Mouse (Mus musculus) kidney, embryonic 14.5 days (tissue): ENCODE measurements around the gene Pln. TPM values are rescaled to one million over a fixed set of nuclear protein-coding genes. Genes with fewer than 3 reads are reported as not detected.

Experiments
- ATAC-seq: fragments of 200-750 bp; cut with Nextera tagmentation; 2 replicates; pipeline ENCODE4 v1.8.0; 2017; ENCODE audit warnings: moderate number of reproducible peaks, mild to moderate bottlenecking, moderate TSS enrichment, moderate library complexity; ENCODE audit not compliant: low FRiP score, low TSS enrichment
- H3K27ac ChIP-seq: fragments of 300-500 bp; sonication (generic); 2 replicates; pipeline ENCODE4 v1.5.1; 2014; ENCODE audit warnings: low read depth, mild to moderate bottlenecking, low read length, moderate library complexity, mixed read lengths
- H3K27me3 ChIP-seq: fragments of 300-500 bp; sonication (generic); 2 replicates; pipeline ENCODE4 v1.6.1; 2014; ENCODE audit warnings: mild to moderate bottlenecking, low read length; ENCODE audit not compliant: control insufficient read depth, insufficient read depth
- H3K36me3 ChIP-seq: fragments of 300-500 bp; sonication (generic); 2 replicates; pipeline ENCODE4 v1.6.1; 2014; ENCODE audit warnings: low read length, mixed read lengths; ENCODE audit not compliant: control insufficient read depth, insufficient read depth
- H3K4me1 ChIP-seq: fragments of 300-500 bp; sonication (generic); 2 replicates; pipeline ENCODE4 v1.6.1; 2014; ENCODE audit warnings: low read length, mixed read lengths; ENCODE audit not compliant: control insufficient read depth, insufficient read depth
- H3K4me2 ChIP-seq: fragments of 300-500 bp; sonication (generic); replicated peaks from 2 replicates; pipeline ENCODE4 v1.6.1; 2014; ENCODE audit warnings: low read depth, mild to moderate bottlenecking, low read length
- H3K4me3 ChIP-seq: fragments of 300-500 bp; sonication (generic); 2 replicates; pipeline ENCODE4 v1.5.1; 2014; ENCODE audit warnings: mild to moderate bottlenecking, low read length
- H3K9ac ChIP-seq: fragments of 300-500 bp; sonication (generic); 2 replicates; pipeline ENCODE4 v1.6.1; 2014; ENCODE audit warnings: low read depth, mild to moderate bottlenecking, low read length, moderate library complexity
- H3K9me3 ChIP-seq: fragments of 300-500 bp; sonication (generic); 2 replicates; pipeline ENCODE4 v1.6.1; 2016; ENCODE audit warnings: low read length; ENCODE audit not compliant: control insufficient read depth
- WGBS: fragments of 180-500 bp; shearing (Covaris S2); extraction: QIAGEN DNeasy Blood & Tissue Kit; methylation state at CpG from one replicate; pipeline ENCODE4 v1.1.7; 2014; 5-methylcytosine and 5-hydroxymethylcytosine counted together
- polyA plus RNA-seq: library from polyadenylated mRNA; unstranded; fragments of >200 nt; fragmentation: Nextera tagmentation; extraction: Ambion mirVana; gene quantifications from 2 replicates; pipeline ENCODE4 v1.2.1, GENCODE M21; 2014

Pln gene
- polyA plus RNA-seq, 1 experiment from 2014 or later, result 1.6 TPM

GRCm38 (mm10) chr10:53335974-53336373, 1.5 kb upstream of the Pln start:
- H3K4me1 ChIP-seq, result no peaks in the 10 kb centered on the region
- no peak for ATAC-seq
- no peaks in the 10 kb centered on the region for H3K9me3 ChIP-seq
- no peak overlapping the region for H3K4me3 ChIP-seq
- H3K36me3 ChIP-seq, result no peaks in the 10 kb centered on the region
- H3K27me3 ChIP-seq, result no peaks in the 10 kb centered on the region
- H3K27ac ChIP-seq, result no peak overlapping the region
- no peak overlapping the region for H3K4me2 ChIP-seq
- no peak overlapping the region for H3K9ac ChIP-seq
- 91% methylated on average over 3 of the region's 3 CpGs for WGBS

GRCm38 (mm10) chr10:53339045-53339444, 1.6 kb downstream of the Pln start:
- no peak overlapping the region for H3K9ac ChIP-seq
- H3K4me2 ChIP-seq, result no peak overlapping the region
- WGBS, result 57% methylated on average over 2 of the region's 2 CpGs
- H3K4me3 ChIP-seq, result no peak overlapping the region
- no peaks in the 10 kb centered on the region for H3K36me3 ChIP-seq
- H3K9me3 ChIP-seq, result no peaks in the 10 kb centered on the region
- no peak overlapping the region for H3K27ac ChIP-seq
- no peaks in the 10 kb centered on the region for H3K4me1 ChIP-seq
- no peak for ATAC-seq
- no peaks in the 10 kb centered on the region for H3K27me3 ChIP-seq

- Histone ChIP-seq H3K36me3 (no peaks in the 10 kb centered on the region), H3K27me3 (no peaks in the 10 kb centered on the region), H3K9me3 (no peaks in the 10 kb centered on the region), H3K27ac (no peak overlapping the region), H3K9ac (no peak overlapping the region), H3K4me2 (no peak overlapping the region), H3K4me3 (no peak overlapping the region), H3K4me1 (no peaks in the 10 kb centered on the region)
- no peak for ATAC-seq
- WGBS, result 87% methylated on average over 7 of the region's 7 CpGs
These were observed 4.0 kb downstream of the Pln start for GRCm38 (mm10) chr10:53341288-53341965.

GRCm38 (mm10) chr10:53342166-53342728, 4.8 kb downstream of the Pln start:
- no peak overlapping the region for H3K4me2 ChIP-seq
- WGBS, result 90% methylated on average over 9 of the region's 9 CpGs
- H3K4me1 ChIP-seq, result no peaks in the 10 kb centered on the region
- no peaks in the 10 kb centered on the region for H3K36me3 ChIP-seq
- no peak overlapping the region for H3K4me3 ChIP-seq
- H3K27ac ChIP-seq, result no peak overlapping the region
- H3K9ac ChIP-seq, result no peak overlapping the region
- H3K9me3 ChIP-seq, result no peaks in the 10 kb centered on the region
- H3K27me3 ChIP-seq, result no peaks in the 10 kb centered on the region
- ATAC-seq, result no peak

- H3K9me3 ChIP-seq, result no peaks in the 10 kb centered on the region
- H3K4me2 ChIP-seq, result no peak overlapping the region
- no peaks in the 10 kb centered on the region; the same call in 1 of the 2 replicates for H3K36me3 ChIP-seq
- H3K9ac ChIP-seq, result no peak overlapping the region
- H3K27me3 ChIP-seq, result no peaks in the 10 kb centered on the region
- H3K4me1 ChIP-seq, result no peaks in the 10 kb centered on the region
- ATAC-seq, result no peak
- 35% methylated on average over 6 of the region's 6 CpGs for WGBS
- H3K27ac ChIP-seq, result no peak overlapping the region
- H3K4me3 ChIP-seq, result no peak overlapping the region
These were observed 5.9 kb downstream of the Pln start for GRCm38 (mm10) chr10:53343384-53343783.

GRCm38 (mm10) chr10:53343865-53344264, 6.4 kb downstream of the Pln start:
- H3K4me1 ChIP-seq, result no peaks in the 10 kb centered on the region
- no peak overlapping the region for H3K9ac ChIP-seq
- no peaks in the 10 kb centered on the region; the same call in 1 of the 2 replicates for H3K36me3 ChIP-seq
- ATAC-seq, result no peak
- H3K9me3 ChIP-seq, result no peaks in the 10 kb centered on the region
- H3K27me3 ChIP-seq, result no peaks in the 10 kb centered on the region
- H3K4me3 ChIP-seq, result no peak overlapping the region
- H3K27ac ChIP-seq, result no peak overlapping the region
- no peak overlapping the region for H3K4me2 ChIP-seq
- WGBS, result 78% methylated on average over 10 of the region's 10 CpGs

GRCm38 (mm10) chr10:53345508-53345907, 8.0 kb downstream of the Pln start:
- H3K9ac ChIP-seq, result no peak overlapping the region
- WGBS, result 94% methylated on average over 4 of the region's 4 CpGs
- no peak overlapping the region for H3K4me3 ChIP-seq
- H3K9me3 ChIP-seq, result no peaks in the 10 kb centered on the region
- H3K27ac ChIP-seq, result no peak overlapping the region
- no peaks in the 10 kb centered on the region; the same call in 1 of the 2 replicates for H3K36me3 ChIP-seq
- no peaks in the 10 kb centered on the region for H3K27me3 ChIP-seq
- ATAC-seq, result no peak
- H3K4me2 ChIP-seq, result no peak overlapping the region
- H3K4me1 ChIP-seq, result no peaks in the 10 kb centered on the region

- Histone ChIP-seq H3K27me3 (no peaks in the 10 kb centered on the region), H3K4me2 (no peak overlapping the region), H3K4me3 (no peak overlapping the region), H3K9ac (no peak overlapping the region), H3K9me3 (no peaks in the 10 kb centered on the region), H3K27ac (no peak overlapping the region), H3K4me1 (no peaks in the 10 kb centered on the region), H3K36me3 (no peaks in the 10 kb centered on the region; the same call in 1 of the 2 replicates)
- ATAC-seq, result peak; percentile 32
- WGBS, result 51% methylated on average over 3 of the region's 3 CpGs
These were observed 9.0 kb downstream of the Pln start for GRCm38 (mm10) chr10:53346506-53346905.

GRCm38 (mm10) chr10:53346916-53347315, 9.4 kb downstream of the Pln start:
- Histone ChIP-seq H3K4me1 (no peaks in the 10 kb centered on the region), H3K4me2 (no peak overlapping the region), H3K4me3 (no peak overlapping the region), H3K36me3 (no peaks in the 10 kb centered on the region; the same call in 1 of the 2 replicates), H3K27ac (no peak overlapping the region), H3K27me3 (no peaks in the 10 kb centered on the region), H3K9ac (no peak overlapping the region), H3K9me3 (no peaks in the 10 kb centered on the region)
- no peak for ATAC-seq
- 84% methylated on average over 5 of the region's 5 CpGs for WGBS
